Comparison of ENCODE assay signal across 39 mouse cellular contexts in genomic region chr11:83658797-83659196, GRCm38 (mm10). TPM values are rescaled to one million over a fixed set of nuclear protein-coding genes. Genes with fewer than 3 reads are reported as not detected.
DNase-seq lines count a peak whose midpoint lies in the region; ATAC-seq lines count a peak whose summit lies in the region.
"Had no signal": no experiment of that assay in that cellular context is flagged by ENCODE, and none has a peak within 500 bp of the region (broad histone marks: within the 10 kb centered on the region; RNA-seq: fewer than 3 reads in every experiment).

No protein-coding gene starts in this region.

- H3K4me3 ChIP-seq in macrophage (ENCODE audit: inconsistent target), result no peak overlapping the region
- H3K4me3 ChIP-seq: forebrain, embryonic 10.5 days; forebrain, embryonic 13.5 days had no signal

- intact Hi-C loops in heart, postnatal 36 days (cut with DNase I), result no loop called here

- peak; percentile 46 for ATAC-seq in common myeloid progenitor, adult 5-6 weeks (replicated peaks; ENCODE audit: low read depth, poor library complexity, severe bottlenecking)
- ATAC-seq: CD4-positive, CD25-positive, alpha-beta regulatory T cell, adult 4 months; forebrain, embryonic 13.5 days; forebrain, embryonic 16.5 days; hindbrain, postnatal 0 days; Patski had no signal

- peak overlapping the region; percentile 55 for H3K27ac ChIP-seq in macrophage
- H3K27ac ChIP-seq: forebrain, embryonic 10.5 days; forebrain, embryonic 13.5 days; hindbrain, embryonic 14.5 days; hindbrain, postnatal 0 days had no signal

- 0 out of 2 replicates have a peak, but pooled peaks cover 4% of the 10 kb centered on the region for H3K36me3 ChIP-seq in macrophage (ENCODE audit: inconsistent target)
- no peaks in the 10 kb centered on the region for H3K36me3 ChIP-seq in splenic B cell, adult 2 months (ENCODE audit: control insufficient read depth, insufficient read depth, low read length, poor library complexity, severe bottlenecking)
- H3K36me3 ChIP-seq: forebrain, embryonic 10.5 days had no signal

- H3K79me2 ChIP-seq in macrophage (ENCODE audit: inconsistent target), result peaks cover 12% of the 10 kb centered on the region

- WGBS in macrophage (ENCODE audit: missing documents), result 1% methylated on average over 6 of the region's 6 CpGs

- DNase-seq in lung, postnatal 36 days, result peak; percentile 13
- DNase-seq in lung, postnatal 4 days, result no peak
- DNase-seq in splenic B cell, adult 2 months (ENCODE audit: low read depth, low spot score), result peak; percentile 44
- DNase-seq in thymus, postnatal 14 days, result no peak
- DNase-seq in right cerebral cortex, postnatal 4 days, result no peak
- no peak for DNase-seq in heart, postnatal 36 days
- DNase-seq: adrenal gland, postnatal 10 days; adrenal gland, postnatal 36 days; cerebellum, adult 11 months; cerebellum, adult 2 months; cerebellum, adult 9-11 months; cerebellum, postnatal 25 days; embryo, embryonic 11 days; gastrocnemius, postnatal 10 days; gastrocnemius, postnatal 36 days; heart, adult 11 months had no signal

- H3K27me3 ChIP-seq in splenic B cell, adult 2 months (ENCODE audit: control insufficient read depth, insufficient read depth, low read length, poor library complexity, severe bottlenecking), result no peaks in the 10 kb centered on the region
- H3K27me3 ChIP-seq: forebrain, embryonic 13.5 days; Patski had no signal

RNA-seq across cellular contexts. Expression of gene Ccl4, which starts 3.6 kb away (rescaled TPM):
- 55.0 and 99.0 TPM in 2 replicates for total RNA-seq in common myeloid progenitor, adult 5-6 weeks (2017)
- 1,000 to 10,000 TPM in 4 of 26 experiments, 100 to 1,000 TPM in 21, 10 to 100 TPM in 1; 90.2 to 1,268 (median 418) TPM for total RNA-seq in macrophage (2018; cell fraction: chromatin; rRNA removed)
- 1,000 to 10,000 TPM in 13 of 26 experiments, 100 to 1,000 TPM in 13; 245 to 6,609 (median 1,184) TPM for total RNA-seq in macrophage (2018; cell fraction: cytosol; rRNA removed)
- total RNA-seq in macrophage (2018; cell fraction: nucleus; rRNA removed), result 1,000 to 10,000 TPM in 16 of 26 experiments, 100 to 1,000 TPM in 10; 156 to 4,947 (median 1,739) TPM
- polyA plus RNA-seq in macrophage (2018), result 101 to 412 TPM (median 201 TPM) in 3 replicates
- not detected for total RNA-seq in heart, postnatal 36 days (2021)
- total RNA-seq: adrenal gland, adult 18-20 months; adrenal gland, postnatal 10 days; ES-E14; gastrocnemius, adult 18-20 months; gastrocnemius, postnatal 10 days; gastrocnemius, postnatal 36 days; heart, adult 8-10 months; heart, postnatal 25 days; hindbrain, postnatal 0 days had no signal
- polyA plus RNA-seq: C2C12; embryonic facial prominence, embryonic 11.5 days; forebrain, embryonic 16.5 days; Patski had no signal

RNA-seq across cellular contexts. Expression of gene Ccl3, which starts 9.6 kb away (rescaled TPM):
- 183 and 212 TPM in 2 replicates for total RNA-seq in common myeloid progenitor, adult 5-6 weeks (2017)
- 100 to 1,000 TPM in 21 of 26 experiments, 10 to 100 TPM in 5; 68.7 to 743 (median 252) TPM for total RNA-seq in macrophage (2018; cell fraction: chromatin; rRNA removed)
- 1,000 to 10,000 TPM in 14 of 26 experiments, 100 to 1,000 TPM in 12; 325 to 6,363 (median 1,124) TPM for total RNA-seq in macrophage (2018; cell fraction: cytosol; rRNA removed)
- total RNA-seq in macrophage (2018; cell fraction: nucleus; rRNA removed), result 1,000 to 10,000 TPM in 15 of 26 experiments, 100 to 1,000 TPM in 11; 331 to 4,588 (median 1,236) TPM
- polyA plus RNA-seq in macrophage (2018), result 203 to 397 TPM (median 307 TPM) in 3 replicates
- not detected for total RNA-seq in heart, postnatal 36 days (2021)
- total RNA-seq: adrenal gland, postnatal 36 days; gastrocnemius, adult 18-20 months; gastrocnemius, postnatal 10 days; gastrocnemius, postnatal 36 days; heart, adult 8-10 months had no signal
- polyA plus RNA-seq: C2C12; CD4-positive, CD25-positive, alpha-beta regulatory T cell, adult 4 months; Patski had no signal

RNA-seq across cellular contexts. Expression of gene Rpl9-ps1, which starts 13.4 kb away (rescaled TPM):
- total RNA-seq in common myeloid progenitor, adult 5-6 weeks (2017), result 1.2 and 3.2 TPM in 2 replicates
- 1 to 10 TPM in 8 of 26 experiments, not detected in 18; 1.8 to 4.2 (median 2.2) TPM for total RNA-seq in macrophage (2018; cell fraction: chromatin; rRNA removed)
- under 1 TPM in 3 of 26 experiments, not detected in 23; 0.29 to 0.41 (median 0.33) TPM for total RNA-seq in macrophage (2018; cell fraction: cytosol; rRNA removed)
- total RNA-seq in macrophage (2018; cell fraction: nucleus; rRNA removed), result 1 to 10 TPM in 13 of 26 experiments, not detected in 13; 1.2 to 5.7 (median 2.4) TPM
- polyA plus RNA-seq in macrophage (2018), result not detected in 3 replicates
- total RNA-seq in heart, postnatal 36 days (2021), result not detected
- total RNA-seq: adrenal gland, adult 18-20 months; adrenal gland, postnatal 10 days; adrenal gland, postnatal 36 days; ES-E14; gastrocnemius, adult 18-20 months; gastrocnemius, postnatal 10 days; gastrocnemius, postnatal 36 days; heart, adult 8-10 months; heart, postnatal 25 days; hindbrain, postnatal 0 days had no signal
- polyA plus RNA-seq: C2C12; CD4-positive, CD25-positive, alpha-beta regulatory T cell, adult 4 months; cerebellum, adult 2 months; cortical plate, adult 2 months; embryonic facial prominence, embryonic 11.5 days; embryonic facial prominence, embryonic 14.5 days; forebrain, embryonic 10.5 days; forebrain, embryonic 13.5 days; forebrain, embryonic 16.5 days; heart, embryonic 11.5 days; heart, embryonic 14.5 days; heart, postnatal 0 days; hindbrain, embryonic 11.5 days; hindbrain, embryonic 14.5 days; hindbrain, postnatal 0 days; intestine, embryonic 14.5 days; Patski had no signal

RNA-seq across cellular contexts. Expression of gene Wfdc17, which starts 45.0 kb away (rescaled TPM):
- 12.7 and 16.2 TPM in 2 replicates for total RNA-seq in common myeloid progenitor, adult 5-6 weeks (2017)
- 10 to 100 TPM in 25 of 26 experiments, 1 to 10 TPM in 1; 9.2 to 36.1 (median 20.8) TPM for total RNA-seq in macrophage (2018; cell fraction: chromatin; rRNA removed)
- 1,000 to 10,000 TPM; 1,028 to 1,534 (median 1,306) TPM for total RNA-seq in macrophage (2018; cell fraction: cytosol; rRNA removed)
- total RNA-seq in macrophage (2018; cell fraction: nucleus; rRNA removed), result 100 to 1,000 TPM; 120 to 399 (median 211) TPM
- 635 to 1,651 TPM (median 1,108 TPM) in 3 replicates for polyA plus RNA-seq in macrophage (2018)
- total RNA-seq in heart, postnatal 36 days (2021), result 1 to 10 TPM; 2.7 to 3.7 TPM
- total RNA-seq: ES-E14; hindbrain, postnatal 0 days had no signal
- polyA plus RNA-seq: C2C12; CD4-positive, CD25-positive, alpha-beta regulatory T cell, adult 4 months; forebrain, embryonic 10.5 days; forebrain, embryonic 13.5 days; forebrain, embryonic 16.5 days; Patski had no signal

RNA-seq across cellular contexts. Expression of gene Wfdc18, which starts 50.0 kb away (rescaled TPM):
- not detected in 2 replicates for total RNA-seq in common myeloid progenitor, adult 5-6 weeks (2017)
- 1 to 10 TPM in 25 of 26 experiments, not detected in 1; 1.1 to 5.2 (median 2.6) TPM for total RNA-seq in macrophage (2018; cell fraction: chromatin; rRNA removed)
- total RNA-seq in macrophage (2018; cell fraction: cytosol; rRNA removed), result 1 to 10 TPM in 25 of 26 experiments, under 1 TPM in 1; 0.92 to 3.5 (median 2.2) TPM
- total RNA-seq in macrophage (2018; cell fraction: nucleus; rRNA removed), result 1 to 10 TPM in 24 of 26 experiments, not detected in 2; 1.1 to 9.8 (median 3.7) TPM
- 1.5 to 1.6 TPM in 2 of 3 replicates, not detected in the other for polyA plus RNA-seq in macrophage (2018)
- not detected for total RNA-seq in heart, postnatal 36 days (2021)
- total RNA-seq: adrenal gland, adult 18-20 months; adrenal gland, postnatal 10 days; adrenal gland, postnatal 36 days; ES-E14; gastrocnemius, adult 18-20 months; gastrocnemius, postnatal 10 days; gastrocnemius, postnatal 36 days; heart, adult 8-10 months; heart, postnatal 25 days had no signal
- polyA plus RNA-seq: C2C12; CD4-positive, CD25-positive, alpha-beta regulatory T cell, adult 4 months; embryonic facial prominence, embryonic 11.5 days; forebrain, embryonic 10.5 days; forebrain, embryonic 13.5 days; forebrain, embryonic 16.5 days; hindbrain, embryonic 11.5 days; hindbrain, embryonic 14.5 days; hindbrain, postnatal 0 days; intestine, embryonic 14.5 days; Patski had no signal

Comparison
In these comparisons a context has a peak if more than half of its experiments do, and no peak if none do; other contexts are left out.
1. DNase-seq: peak in lung, postnatal 36 days (single experiment) and splenic B cell, adult 2 months (single experiment); none in lung, postnatal 4 days (0 of 2), thymus, postnatal 14 days (single experiment), right cerebral cortex, postnatal 4 days (single experiment) and heart, postnatal 36 days (0 of 2).
2. RNA of gene Ccl4, which starts 3.6 kb away (total RNA-seq): 55.0 to 99.0 TPM in common myeloid progenitor, adult 5-6 weeks; not detected in heart, postnatal 36 days; every median in the first group is over 10 times any median in the second.
3. RNA of gene Ccl3, which starts 9.6 kb away (total RNA-seq): 183 to 212 TPM in common myeloid progenitor, adult 5-6 weeks; not detected in heart, postnatal 36 days; every median in the first group is over 100 times any median in the second.